Mouse (Mus musculus) hindbrain, postnatal 0 days (tissue): ENCODE results near the gene Tcf12. TPM values are rescaled to one million over a fixed set of nuclear protein-coding genes. Genes with fewer than 3 reads are reported as not detected.
A peak's percentile ranks its signal among the peaks of the same experiment; 100 is the strongest.

Source experiments
- ATAC-seq: fragments of 200-750 bp; cut with Nextera tagmentation; 2 replicates; pipeline ENCODE4 v1.8.0; 2017; ENCODE audit warnings: mild to moderate bottlenecking, moderate TSS enrichment, moderate library complexity
- DNase-seq: peaks from one replicate; pipeline ENCODE4 v3.0.0-alpha.2; 2015; ENCODE audit warnings: low spot score
- H3K27ac ChIP-seq: fragments of 300-500 bp; sonication (generic); 2 replicates; pipeline ENCODE4 v1.5.1; 2014; ENCODE audit warnings: mild to moderate bottlenecking
- H3K27me3 ChIP-seq: fragments of 300-500 bp; sonication (generic); 2 replicates; pipeline ENCODE4 v1.6.1; 2014; ENCODE audit warnings: low read length, mixed read lengths; ENCODE audit not compliant: insufficient read depth
- H3K36me3 ChIP-seq: fragments of 300-500 bp; sonication (generic); 2 replicates; pipeline ENCODE4 v1.6.1; 2014; ENCODE audit warnings: low read length, mixed read lengths; ENCODE audit not compliant: insufficient read depth
- H3K4me1 ChIP-seq: fragments of 300-500 bp; sonication (generic); 2 replicates; pipeline ENCODE4 v1.6.1; 2014; ENCODE audit warnings: antibody characterized with exemption, low read length, mixed read lengths; ENCODE audit not compliant: insufficient read depth
- H3K4me2 ChIP-seq: fragments of 300-500 bp; sonication (generic); 2 replicates; pipeline ENCODE4 v1.6.1; 2014; ENCODE audit warnings: low read depth, mild to moderate bottlenecking, low read length, moderate library complexity, mixed read lengths
- H3K4me3 ChIP-seq: fragments of 300-500 bp; sonication (generic); 2 replicates; pipeline ENCODE4 v1.5.1; 2014; ENCODE audit warnings: low read length
- H3K9ac ChIP-seq: fragments of 300-500 bp; sonication (generic); replicated peaks from 2 replicates; pipeline ENCODE4 v1.6.1; 2014; ENCODE audit warnings: mild to moderate bottlenecking, low read length, moderate library complexity, mixed read lengths
- H3K9me3 ChIP-seq: fragments of 300-500 bp; sonication (generic); 2 replicates; pipeline ENCODE4 v1.6.1; 2016; ENCODE audit warnings: low read length, mixed read lengths
- CTCF ChIP-seq: IDR thresholded peaks from 2 replicates; pipeline ENCODE4 v1.5.1; 2016; ENCODE audit warnings: antibody characterized with exemption, control low read depth, low read depth
- WGBS: fragments of 180-500 bp; shearing (Covaris S2); extraction: QIAGEN DNeasy Blood & Tissue Kit; methylation state at CpG from one replicate; pipeline ENCODE4 v1.1.7; 2014; 5-methylcytosine and 5-hydroxymethylcytosine counted together
- polyA plus RNA-seq: library from polyadenylated mRNA; unstranded; fragments of >200 nt; fragmentation: Nextera tagmentation; extraction: Ambion mirVana; gene quantifications from 2 replicates; pipeline ENCODE4 v1.2.1, GENCODE M21; 2015
- total RNA-seq: library from RNA; depleted of rRNA; stranded (reverse); fragments of >200 nt; gene quantifications from 2 replicates; pipeline ENCODE4 v1.2.3, GENCODE M21; 2014

Gene Tcf12
- total and polyA plus RNA-seq, 2 experiments from 2014 or later: 65.5 to 155 TPM

DNA sequence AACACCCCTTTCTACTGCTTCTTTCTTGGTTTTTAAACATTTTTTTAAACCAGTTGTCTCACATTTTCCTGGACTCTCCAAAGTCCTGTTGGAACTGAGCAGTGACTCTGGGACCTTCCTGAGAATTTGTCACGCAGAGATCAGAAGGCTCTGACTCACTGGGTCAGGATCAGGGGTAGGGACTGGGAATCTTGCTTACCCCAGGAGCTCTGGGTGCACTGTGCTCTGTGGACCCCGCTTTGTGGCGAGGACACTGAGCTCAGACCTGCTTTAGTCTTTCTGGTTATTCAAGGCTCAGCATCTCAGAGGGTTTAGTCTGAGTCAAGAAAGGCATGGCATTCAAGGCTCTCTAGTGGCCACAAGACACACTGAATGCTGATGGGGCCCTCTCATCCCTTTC lies 281.9 kb downstream of the Tcf12 start:
- Histone ChIP-seq H3K4me2 (no peak overlapping the region), H3K27me3 (no peaks in the 10 kb centered on the region), H3K27ac (no peak overlapping the region), H3K9me3 (no peaks in the 10 kb centered on the region), H3K4me1 (peaks cover 10% of the 10 kb centered on the region; the same call in 1 of the 2 replicates), H3K4me3 (no peak overlapping the region), H3K36me3 (no peaks in the 10 kb centered on the region), H3K9ac (no peak overlapping the region)
- DNase-seq (no peak), ATAC-seq (no peak)
- no peak for TF ChIP-seq CTCF
- 87% methylated on average over 3 of the region's 3 CpGs for WGBS

DNA sequence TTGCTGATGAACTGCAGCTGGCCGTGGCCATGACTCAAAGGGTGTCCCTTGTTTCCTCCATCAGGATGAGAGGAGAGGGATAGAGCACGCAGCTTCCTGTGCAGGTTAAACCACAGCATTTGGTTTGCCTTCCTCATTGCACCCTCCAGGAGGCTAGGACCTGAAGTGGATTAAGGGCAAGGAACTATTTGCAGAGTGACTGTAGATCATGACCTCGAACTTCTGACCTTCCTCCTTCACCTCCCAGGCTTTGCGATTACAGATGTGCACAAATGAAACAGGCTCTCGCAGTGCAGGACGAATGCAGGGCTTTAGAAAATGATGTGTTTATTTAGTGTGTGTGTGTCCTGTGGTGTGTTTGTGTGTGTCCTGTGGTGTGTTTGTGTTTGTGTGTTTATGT lies 282.5 kb downstream of the Tcf12 start:
- WGBS: 79% methylated on average over 6 of the region's 6 CpGs
- Histone ChIP-seq H3K4me1 (peaks cover 10% of the 10 kb centered on the region; the same call in 1 of the 2 replicates), H3K4me3 (no peak overlapping the region), H3K4me2 (no peak overlapping the region), H3K9ac (no peak overlapping the region), H3K9me3 (no peaks in the 10 kb centered on the region), H3K36me3 (no peaks in the 10 kb centered on the region), H3K27me3 (no peaks in the 10 kb centered on the region), H3K27ac (no peak overlapping the region)
- no peak for ATAC-seq
- no peak for DNase-seq
- TF ChIP-seq CTCF: no peak

DNA sequence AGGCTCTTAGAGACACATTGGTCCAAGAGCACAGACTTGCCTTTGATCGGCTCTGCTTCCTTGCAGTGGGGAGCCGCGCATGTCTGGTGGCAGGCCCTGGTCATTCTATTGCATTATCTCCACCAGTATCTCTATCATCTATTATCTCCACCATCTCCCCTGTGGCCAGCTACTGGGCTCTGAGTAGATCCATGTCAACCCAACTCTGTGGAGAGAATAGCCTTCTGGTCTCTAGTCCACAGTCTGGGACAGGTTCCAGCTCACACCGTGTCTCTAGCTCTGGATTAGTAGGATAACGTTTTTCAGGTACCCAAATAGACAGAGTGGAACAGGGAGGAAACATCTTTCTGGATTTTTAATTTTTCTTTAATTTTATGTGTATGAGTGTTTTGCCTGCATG lies 284.3 kb downstream of the Tcf12 start:
- no peak overlapping the region for H3K27ac ChIP-seq
- 78% methylated on average over 5 of the region's 5 CpGs for WGBS
- no peak overlapping the region for H3K4me3 ChIP-seq
- H3K4me1 ChIP-seq: peaks cover 10% of the 10 kb centered on the region; the same call in 1 of the 2 replicates
- H3K27me3 ChIP-seq: no peaks in the 10 kb centered on the region
- H3K9ac ChIP-seq: no peak overlapping the region
- TF ChIP-seq CTCF: no peak
- H3K4me2 ChIP-seq: no peak overlapping the region
- ATAC-seq (no peak), DNase-seq (no peak)
- no peaks in the 10 kb centered on the region for H3K36me3 ChIP-seq
- no peaks in the 10 kb centered on the region for H3K9me3 ChIP-seq

DNA sequence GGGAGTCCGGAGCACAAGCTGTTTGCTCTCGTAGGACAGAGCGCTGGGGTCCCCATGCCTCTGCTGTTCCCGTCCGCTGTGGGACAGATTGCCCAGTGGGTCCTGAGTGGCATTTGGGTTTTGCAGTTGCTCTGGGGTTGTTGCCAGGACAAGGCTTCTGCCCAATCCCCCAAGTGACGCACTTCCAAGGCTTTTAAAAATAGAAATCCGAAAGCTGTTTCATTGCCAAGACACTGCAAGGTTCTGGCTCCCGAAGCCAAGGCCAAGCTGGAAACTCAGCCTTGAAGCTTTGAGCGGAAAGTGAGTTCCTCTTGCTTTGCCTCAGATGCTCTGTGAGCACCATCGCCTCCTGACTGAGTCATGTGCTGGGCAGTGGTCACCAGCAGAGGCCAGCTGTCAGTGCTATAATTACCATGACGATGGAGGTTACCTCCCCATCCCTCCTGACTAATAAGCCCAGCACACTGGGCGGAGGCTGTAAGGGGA lies 285.6 kb downstream of the Tcf12 start:
- TF ChIP-seq CTCF: no peak
- peak; percentile 87 for DNase-seq
- Histone ChIP-seq H3K4me1 (peaks cover 10% of the 10 kb centered on the region; the same call in 1 of the 2 replicates), H3K9ac (no peak overlapping the region), H3K9me3 (no peaks in the 10 kb centered on the region), H3K27me3 (no peaks in the 10 kb centered on the region), H3K4me2 (0 out of 2 replicates have a peak overlapping the region, but pooled peaks have one; percentile 34), H3K4me3 (no peak overlapping the region), H3K27ac (peak overlapping the region; percentile 69), H3K36me3 (no peaks in the 10 kb centered on the region)
- 33% methylated on average over 12 of the region's 12 CpGs for WGBS
- ATAC-seq: peak; percentile 91

DNA sequence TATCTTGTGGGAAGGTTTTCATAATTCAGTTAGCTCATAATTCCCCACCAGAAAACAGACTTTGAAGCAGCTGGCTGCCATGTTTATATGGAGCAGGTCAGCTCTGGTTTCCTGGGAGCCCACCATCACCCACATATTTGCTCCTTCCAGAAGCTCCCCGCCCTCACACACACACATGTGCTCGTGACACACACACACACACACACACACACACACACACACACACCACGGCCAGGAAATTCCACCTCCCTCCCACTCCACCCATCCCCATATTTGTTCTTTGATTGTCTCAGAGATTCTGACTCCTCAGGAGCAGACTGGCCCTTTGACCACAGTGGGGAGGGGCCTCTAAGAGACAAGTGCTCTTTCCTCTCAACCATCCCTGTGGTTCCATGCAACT lies 289.7 kb downstream of the Tcf12 start:
- Histone ChIP-seq H3K9me3 (no peaks in the 10 kb centered on the region), H3K36me3 (no peaks in the 10 kb centered on the region), H3K27ac (no peak overlapping the region), H3K4me3 (no peak overlapping the region), H3K9ac (no peak overlapping the region), H3K4me1 (peaks cover 10% of the 10 kb centered on the region; the same call in 1 of the 2 replicates), H3K27me3 (no peaks in the 10 kb centered on the region), H3K4me2 (no peak overlapping the region)
- no peak for TF ChIP-seq CTCF
- DNase-seq (no peak), ATAC-seq (no peak)
- WGBS: 89% methylated on average over 3 of the region's 3 CpGs

DNA sequence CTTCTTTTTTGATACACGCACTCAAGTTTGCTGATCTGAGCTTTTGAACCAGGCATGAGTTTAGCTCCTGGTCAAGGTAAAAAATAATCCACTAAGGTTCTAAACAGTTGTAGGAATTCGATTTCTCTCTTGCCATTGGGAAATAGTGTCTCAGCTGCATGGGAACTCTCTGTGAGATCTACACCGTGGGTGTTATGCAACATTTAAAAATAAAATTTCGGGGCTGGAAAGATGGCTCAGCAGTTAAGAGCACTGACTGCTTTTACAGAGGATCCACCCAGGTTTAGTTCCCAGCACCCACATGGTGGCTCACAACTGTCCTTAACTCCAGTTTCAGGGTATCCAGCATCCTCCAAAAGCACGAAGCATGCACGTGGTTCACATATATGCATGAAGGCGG lies 293.2 kb downstream of the Tcf12 start:
- no peak for ATAC-seq
- no peaks in the 10 kb centered on the region for H3K4me1 ChIP-seq

DNA sequence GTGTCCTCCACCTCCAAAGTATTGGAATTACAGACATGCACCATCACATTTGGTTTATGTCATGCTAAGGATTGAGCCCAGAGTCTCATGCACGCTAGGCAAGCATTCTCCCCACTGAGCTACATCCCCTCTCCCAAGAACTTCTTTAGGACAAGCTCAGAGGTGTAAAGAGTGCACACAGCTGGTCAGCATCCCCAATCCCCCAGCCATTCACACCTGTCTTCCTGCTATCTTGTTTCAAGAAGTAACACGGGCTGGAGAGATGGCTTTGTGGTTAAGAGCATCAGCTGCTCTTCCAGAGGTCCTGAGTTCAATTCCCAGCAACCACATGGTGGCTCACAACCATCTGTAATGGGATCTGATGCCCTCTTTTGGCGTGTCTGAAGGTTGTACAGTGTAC lies 295.6 kb downstream of the Tcf12 start:
- Histone ChIP-seq H3K4me2 (no peak overlapping the region), H3K27ac (no peak overlapping the region), H3K4me1 (no peaks in the 10 kb centered on the region), H3K9me3 (no peaks in the 10 kb centered on the region), H3K9ac (no peak overlapping the region), H3K36me3 (no peaks in the 10 kb centered on the region), H3K27me3 (no peaks in the 10 kb centered on the region), H3K4me3 (no peak overlapping the region)
- 75% methylated on average over 3 of the region's 3 CpGs for WGBS
- no peak for TF ChIP-seq CTCF
- DNase-seq (no peak), ATAC-seq (no peak)

More for the DNA sequence above, 293.2 kb downstream of the Tcf12 start:
- Histone ChIP-seq H3K4me3 (no peak overlapping the region), H3K36me3 (no peaks in the 10 kb centered on the region), H3K27me3 (no peaks in the 10 kb centered on the region), H3K9me3 (no peaks in the 10 kb centered on the region), H3K9ac (no peak overlapping the region), H3K4me2 (no peak overlapping the region), H3K27ac (no peak overlapping the region)
- DNase-seq: no peak
- 90% methylated on average over 7 of the region's 7 CpGs for WGBS
- no peak for TF ChIP-seq CTCF
